Mouse (Mus musculus): Measurements from ENCODE around the gene Rtn1. TPM values are rescaled to one million over a fixed set of nuclear protein-coding genes. Genes with fewer than 3 reads are reported as not detected.
A peak's percentile ranks its signal among the peaks of the same experiment; 100 is the strongest.

The Rtn1 gene
- total and polyA plus RNA-seq, 2 experiments from 2014 or later: 1,894 to 3,445 TPM

- no peak for ATAC-seq
- DNase-seq (ENCODE audit: low spot score): no peak
- Histone ChIP-seq H3K4me2 (ENCODE audit: low read depth, low read length) (no peak overlapping the region), H3K4me3 (ENCODE audit: low read length) (no peak overlapping the region), H3K27me3 (ENCODE audit: insufficient read depth, low read length) (no peaks in the 10 kb centered on the region), H3K9me3 (ENCODE audit: low read length) (0 out of 2 replicates have a peak, but pooled peaks cover 3% of the 10 kb centered on the region), H3K36me3 (ENCODE audit: insufficient read depth, low read length) (no peaks in the 10 kb centered on the region), H3K9ac (replicated peaks; ENCODE audit: low read length) (no peak overlapping the region), H3K4me1 (ENCODE audit: insufficient read depth, low read length) (no peaks in the 10 kb centered on the region), H3K27ac (no peak overlapping the region)
- 77% methylated on average over 10 of the region's 10 CpGs for WGBS
- TF ChIP-seq CTCF (IDR thresholded peaks at IDR 0.05; ENCODE audit: low read depth): no peak
These were observed 156.9 kb downstream of the Rtn1 start for GRCm38 (mm10) chr12:72251890-72252445.

GRCm38 (mm10) chr12:72244951-72245350 lies 163.9 kb downstream of the Rtn1 start:
- 98% methylated on average over 1 of the region's 1 CpGs for WGBS
- Histone ChIP-seq H3K27ac (no peak overlapping the region), H3K36me3 (ENCODE audit: insufficient read depth, low read length) (no peaks in the 10 kb centered on the region), H3K27me3 (ENCODE audit: insufficient read depth, low read length) (no peaks in the 10 kb centered on the region), H3K4me2 (ENCODE audit: low read depth, low read length) (no peak overlapping the region), H3K4me1 (ENCODE audit: insufficient read depth, low read length) (no peaks in the 10 kb centered on the region), H3K4me3 (ENCODE audit: low read length) (no peak overlapping the region), H3K9ac (replicated peaks; ENCODE audit: low read length) (no peak overlapping the region), H3K9me3 (ENCODE audit: low read length) (0 out of 2 replicates have a peak, but pooled peaks cover 3% of the 10 kb centered on the region)
- TF ChIP-seq CTCF (IDR thresholded peaks at IDR 0.05; ENCODE audit: low read depth): peak; percentile 31
- DNase-seq (ENCODE audit: low spot score): no peak
- no peak for ATAC-seq

DNA sequence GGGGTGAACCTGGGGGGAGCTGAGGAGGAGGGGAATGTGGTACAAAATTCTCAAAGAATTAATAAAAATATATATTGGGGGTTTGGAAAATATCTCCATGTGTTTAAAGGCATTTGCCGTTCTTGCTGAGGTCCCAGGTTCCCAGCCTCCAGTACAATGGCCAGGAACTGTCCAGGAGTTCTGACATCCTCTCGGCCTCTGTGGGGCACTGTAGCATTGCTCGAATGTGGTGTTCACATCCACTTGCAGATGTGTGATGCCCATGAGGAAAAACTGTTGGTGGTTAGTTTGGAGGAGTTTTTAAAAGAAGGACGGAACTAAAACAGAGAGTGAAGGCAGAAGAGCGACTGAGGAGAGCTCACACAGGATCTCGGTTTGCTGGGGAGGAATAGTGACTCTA lies 166.0 kb downstream of the Rtn1 start:
- Histone ChIP-seq H3K27me3 (ENCODE audit: insufficient read depth, low read length) (no peaks in the 10 kb centered on the region), H3K36me3 (ENCODE audit: insufficient read depth, low read length) (no peaks in the 10 kb centered on the region), H3K4me2 (ENCODE audit: low read depth, low read length) (no peak overlapping the region), H3K4me1 (ENCODE audit: insufficient read depth, low read length) (0 out of 2 replicates have a peak, but pooled peaks cover 5% of the 10 kb centered on the region), H3K4me3 (ENCODE audit: low read length) (no peak overlapping the region), H3K9ac (replicated peaks; ENCODE audit: low read length) (no peak overlapping the region), H3K27ac (no peak overlapping the region), H3K9me3 (ENCODE audit: low read length) (no peaks in the 10 kb centered on the region)
- peak; percentile 48 for TF ChIP-seq CTCF (IDR thresholded peaks at IDR 0.05; ENCODE audit: low read depth)
- ATAC-seq (no peak), DNase-seq (ENCODE audit: low spot score) (peak; percentile 47)
- 58% methylated on average over 6 of the region's 6 CpGs for WGBS

DNA sequence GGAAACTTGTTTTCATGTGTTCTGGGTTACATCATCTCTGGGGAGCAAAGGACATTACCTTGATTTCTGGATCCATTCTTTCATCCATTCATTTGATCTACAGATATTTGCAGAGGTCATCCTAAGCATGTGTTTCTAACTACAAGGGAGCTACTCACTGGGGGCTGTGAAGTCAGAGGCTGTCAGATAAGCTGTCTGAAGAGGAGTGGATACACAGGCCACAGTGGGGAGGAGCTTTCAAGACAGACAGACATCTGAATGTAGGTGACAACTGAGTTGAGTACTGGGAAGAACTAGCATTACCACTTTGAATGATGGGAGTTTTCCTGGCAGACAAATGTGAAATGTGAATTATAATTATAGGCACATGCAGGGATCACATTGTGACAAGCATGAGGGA lies 168.3 kb downstream of the Rtn1 start:
- Histone ChIP-seq H3K9me3 (ENCODE audit: low read length) (no peaks in the 10 kb centered on the region), H3K36me3 (ENCODE audit: insufficient read depth, low read length) (no peaks in the 10 kb centered on the region), H3K9ac (replicated peaks; ENCODE audit: low read length) (no peak overlapping the region), H3K4me1 (ENCODE audit: insufficient read depth, low read length) (0 out of 2 replicates have a peak, but pooled peaks cover 5% of the 10 kb centered on the region), H3K4me2 (ENCODE audit: low read depth, low read length) (no peak overlapping the region), H3K4me3 (ENCODE audit: low read length) (no peak overlapping the region), H3K27me3 (ENCODE audit: insufficient read depth, low read length) (no peaks in the 10 kb centered on the region), H3K27ac (no peak overlapping the region)
- TF ChIP-seq CTCF (IDR thresholded peaks at IDR 0.05; ENCODE audit: low read depth): no peak
- DNase-seq (ENCODE audit: low spot score) (no peak), ATAC-seq (no peak)

DNA sequence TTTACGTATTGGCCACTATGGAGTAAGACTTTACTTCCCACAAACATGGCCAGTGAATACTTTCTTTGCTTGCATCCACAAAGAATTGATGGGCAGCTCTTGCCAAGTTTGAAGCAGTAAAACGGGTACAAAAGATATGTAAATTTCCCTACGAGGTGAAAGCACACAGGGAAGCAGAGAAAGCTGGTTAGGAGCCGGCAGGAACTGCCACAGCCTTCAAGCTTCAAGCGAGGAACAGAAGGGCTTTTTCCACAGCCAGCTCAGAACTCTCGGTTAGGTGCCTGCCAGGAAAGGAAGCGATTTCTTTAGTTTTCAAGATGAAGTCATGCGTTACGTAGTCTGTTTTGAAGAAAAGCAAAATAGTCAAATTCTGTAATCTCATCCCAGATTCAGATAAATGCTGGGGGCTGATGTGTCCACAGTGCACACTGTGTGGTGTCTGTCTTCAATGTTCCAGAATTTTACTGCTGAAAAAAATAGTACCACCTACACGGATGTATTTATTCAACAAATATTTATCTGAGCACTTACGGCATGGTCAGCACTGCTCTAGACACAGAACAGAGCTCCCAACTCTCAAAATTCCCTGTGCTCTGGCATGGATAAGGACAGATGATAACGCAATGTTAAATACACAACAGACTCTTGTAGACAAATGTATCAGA lies 169.5 kb downstream of the Rtn1 start:
- no peak for ATAC-seq
- peak; percentile 53 for DNase-seq (ENCODE audit: low spot score)

GRCm38 (mm10) chr12:72237251-72237650 lies 171.6 kb downstream of the Rtn1 start:
- H3K9me3 ChIP-seq (ENCODE audit: low read length): no peaks in the 10 kb centered on the region
- DNase-seq (ENCODE audit: low spot score) (no peak), ATAC-seq (no peak)
- H3K27me3 ChIP-seq (ENCODE audit: insufficient read depth, low read length): no peaks in the 10 kb centered on the region
- peak overlapping the region; percentile 97 for H3K27ac ChIP-seq
- H3K36me3 ChIP-seq (ENCODE audit: insufficient read depth, low read length): no peaks in the 10 kb centered on the region
- peak overlapping the region; percentile 78 for H3K4me3 ChIP-seq (ENCODE audit: low read length)
- peak overlapping the region; percentile 70 for H3K4me2 ChIP-seq (ENCODE audit: low read depth, low read length)
- peaks cover 12% of the 10 kb centered on the region; the same call in 1 of the 2 replicates for H3K4me1 ChIP-seq (ENCODE audit: insufficient read depth, low read length)
- TF ChIP-seq CTCF (IDR thresholded peaks at IDR 0.05; ENCODE audit: low read depth): no peak
- peak overlapping the region; percentile 87 for H3K9ac ChIP-seq (replicated peaks; ENCODE audit: low read length)
- WGBS: 68% methylated on average over 2 of the region's 2 CpGs

More for the DNA sequence above, 169.5 kb downstream of the Rtn1 start:
- no peak for TF ChIP-seq CTCF (IDR thresholded peaks at IDR 0.05; ENCODE audit: low read depth)
- Histone ChIP-seq H3K27me3 (ENCODE audit: insufficient read depth, low read length) (no peaks in the 10 kb centered on the region), H3K27ac (peak overlapping the region; percentile 76), H3K9ac (replicated peaks; ENCODE audit: low read length) (no peak overlapping the region), H3K36me3 (ENCODE audit: insufficient read depth, low read length) (no peaks in the 10 kb centered on the region), H3K4me3 (ENCODE audit: low read length) (no peak overlapping the region), H3K4me2 (ENCODE audit: low read depth, low read length) (no peak overlapping the region), H3K9me3 (ENCODE audit: low read length) (no peaks in the 10 kb centered on the region), H3K4me1 (ENCODE audit: insufficient read depth, low read length) (0 out of 2 replicates have a peak, but pooled peaks cover 5% of the 10 kb centered on the region)
- 31% methylated on average over 12 of the region's 12 CpGs for WGBS

GRCm38 (mm10) chr12:72236564-72237011 lies 172.3 kb downstream of the Rtn1 start:
- Histone ChIP-seq H3K9ac (replicated peaks; ENCODE audit: low read length) (peak overlapping the region; percentile 87), H3K36me3 (ENCODE audit: insufficient read depth, low read length) (no peaks in the 10 kb centered on the region), H3K9me3 (ENCODE audit: low read length) (no peaks in the 10 kb centered on the region), H3K27me3 (ENCODE audit: insufficient read depth, low read length) (no peaks in the 10 kb centered on the region), H3K4me1 (ENCODE audit: insufficient read depth, low read length) (peaks cover 17% of the 10 kb centered on the region; the same call in 1 of the 2 replicates), H3K4me2 (ENCODE audit: low read depth, low read length) (peak overlapping the region; percentile 70), H3K4me3 (ENCODE audit: low read length) (peak overlapping the region; percentile 78), H3K27ac (peak overlapping the region; percentile 97)
- no peak for TF ChIP-seq CTCF (IDR thresholded peaks at IDR 0.05; ENCODE audit: low read depth)
- under 1% methylated on average over 55 of the region's 56 CpGs for WGBS
- ATAC-seq: peak; percentile 97
- DNase-seq (ENCODE audit: low spot score): peak; percentile 98
